Mouse (Mus musculus) thymus, adult 2 months (tissue): Measurements from ENCODE around the gene Mfsd5. TPM values are rescaled to one million over a fixed set of nuclear protein-coding genes. Genes with fewer than 3 reads are reported as not detected.

Experiments
- DNase-seq: peaks from one replicate; pipeline ENCODE4 v3.0.0; 2021
- H3K27ac ChIP-seq: fragments of 200-500 bp; 2 replicates; pipeline ENCODE4 v1.5.1; 2012; ENCODE audit warnings: low read length, control low read depth; ENCODE audit not compliant: control insufficient read depth, insufficient read depth
- H3K27me3 ChIP-seq: fragments of 200-500 bp; 2 replicates; pipeline ENCODE4 v1.6.1; 2012; ENCODE audit warnings: mild to moderate bottlenecking, low read length, moderate library complexity, mixed read lengths; ENCODE audit not compliant: control insufficient read depth, insufficient read depth
- H3K36me3 ChIP-seq: fragments of 200-500 bp; 2 replicates; pipeline ENCODE4 v1.6.1; 2012; ENCODE audit warnings: mild to moderate bottlenecking, low read length, moderate library complexity; ENCODE audit not compliant: control insufficient read depth, insufficient read depth
- H3K4me1 ChIP-seq: fragments of 200-500 bp; replicated peaks from 2 replicates; pipeline ENCODE4 v1.6.1; 2012; ENCODE audit warnings: low read length; ENCODE audit not compliant: control insufficient read depth, insufficient read depth
- H3K4me3 ChIP-seq: fragments of 200-500 bp; 2 replicates; pipeline ENCODE4 v1.5.1; 2012; ENCODE audit warnings: mild to moderate bottlenecking, low read length, control low read depth, moderate library complexity; ENCODE audit not compliant: control insufficient read depth, insufficient read depth
- CTCF ChIP-seq: fragments of 200-500 bp; IDR thresholded peaks from 2 replicates; pipeline ENCODE4 v1.5.1; 2012; ENCODE audit warnings: mild to moderate bottlenecking, control low read depth, low read length, moderate library complexity, borderline replicate concordance; ENCODE audit not compliant: control insufficient read depth, poor library complexity, insufficient read depth; ENCODE audit errors: extremely low read depth
- POLR2A ChIP-seq: fragments of 200-500 bp; IDR thresholded peaks from 2 replicates; pipeline ENCODE4 v1.6.1; 2012; ENCODE audit warnings: mild to moderate bottlenecking, low read length, control low read depth, moderate library complexity; ENCODE audit not compliant: control insufficient read depth, poor library complexity, insufficient read depth; ENCODE audit errors: extremely low read depth
- WGBS: fragments of 180-500 bp; shearing (Covaris S2); methylation state at CpG from one replicate; pipeline ENCODE4 v1.1.7; 2018; 5-methylcytosine and 5-hydroxymethylcytosine counted together
- polyA plus RNA-seq: library from polyadenylated mRNA; depleted of rRNA; stranded (reverse); fragments of >200 nt; gene quantifications from 2 replicates; pipeline ENCODE4 v1.2.3, GENCODE M21; 2012

Gene Mfsd5
- polyA plus RNA-seq, 1 experiment = 92.5 TPM

DNA sequence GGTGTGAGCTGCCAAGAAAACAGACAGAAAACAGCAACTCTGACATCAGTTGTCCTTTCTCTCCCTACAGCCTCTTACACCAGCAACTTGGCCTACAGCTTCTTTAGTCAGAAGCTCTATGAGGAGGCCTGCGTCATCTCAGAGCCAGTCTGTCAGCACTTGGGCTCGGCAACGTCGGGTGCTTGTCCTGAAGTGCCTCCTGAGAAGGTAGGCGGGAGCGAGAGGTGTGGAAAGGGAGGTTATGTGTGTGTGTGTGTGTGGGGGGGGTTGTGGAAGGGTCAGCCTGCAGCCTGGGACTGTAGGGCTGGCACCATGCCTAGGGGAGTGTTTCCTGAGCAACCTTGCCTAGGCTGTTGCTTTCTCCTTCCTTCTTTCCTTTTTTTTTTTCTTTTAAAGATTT is 23.3 kb downstream of the Mfsd5 start:
- WGBS = 95% methylated on average over 6 of the region's 6 CpGs
- Histone ChIP-seq H3K4me1 (no peaks in the 10 kb centered on the region), H3K27ac (no peak overlapping the region), H3K4me3 (no peak overlapping the region), H3K36me3 (peaks cover 24% of the 10 kb centered on the region), H3K27me3 (no peaks in the 10 kb centered on the region)
- TF ChIP-seq CTCF (no peak), POLR2A (no peak)
- no peak for DNase-seq

DNA sequence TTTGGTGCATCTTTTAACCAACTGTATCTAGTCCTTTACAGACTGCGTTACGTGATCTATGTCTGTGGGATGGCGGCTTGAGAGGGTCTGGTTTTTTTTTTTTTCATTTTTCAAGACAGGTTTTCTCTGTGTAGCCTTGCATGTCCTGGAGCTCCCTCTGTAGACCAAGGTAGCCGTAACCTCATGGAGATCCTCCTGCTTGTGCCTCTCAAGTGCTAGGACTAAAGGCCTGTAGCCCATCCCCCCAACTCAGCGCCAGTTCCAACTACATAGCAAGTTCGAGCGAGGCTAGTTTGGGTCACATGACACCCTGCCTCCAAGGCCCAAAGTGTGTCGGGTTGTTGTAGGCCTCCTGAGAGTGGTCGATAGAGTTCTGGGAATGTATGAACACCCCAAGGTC is 29.5 kb downstream of the Mfsd5 start:
- Histone ChIP-seq H3K27ac (no peak overlapping the region), H3K4me3 (no peak overlapping the region), H3K36me3 (peaks cover 53% of the 10 kb centered on the region), H3K27me3 (no peaks in the 10 kb centered on the region), H3K4me1 (0 out of 2 replicates have a peak, but pooled peaks cover 2% of the 10 kb centered on the region)
- TF ChIP-seq POLR2A = no peak
- TF ChIP-seq CTCF = no peak
- 97% methylated on average over 9 of the region's 9 CpGs for WGBS
- no peak for DNase-seq

DNA sequence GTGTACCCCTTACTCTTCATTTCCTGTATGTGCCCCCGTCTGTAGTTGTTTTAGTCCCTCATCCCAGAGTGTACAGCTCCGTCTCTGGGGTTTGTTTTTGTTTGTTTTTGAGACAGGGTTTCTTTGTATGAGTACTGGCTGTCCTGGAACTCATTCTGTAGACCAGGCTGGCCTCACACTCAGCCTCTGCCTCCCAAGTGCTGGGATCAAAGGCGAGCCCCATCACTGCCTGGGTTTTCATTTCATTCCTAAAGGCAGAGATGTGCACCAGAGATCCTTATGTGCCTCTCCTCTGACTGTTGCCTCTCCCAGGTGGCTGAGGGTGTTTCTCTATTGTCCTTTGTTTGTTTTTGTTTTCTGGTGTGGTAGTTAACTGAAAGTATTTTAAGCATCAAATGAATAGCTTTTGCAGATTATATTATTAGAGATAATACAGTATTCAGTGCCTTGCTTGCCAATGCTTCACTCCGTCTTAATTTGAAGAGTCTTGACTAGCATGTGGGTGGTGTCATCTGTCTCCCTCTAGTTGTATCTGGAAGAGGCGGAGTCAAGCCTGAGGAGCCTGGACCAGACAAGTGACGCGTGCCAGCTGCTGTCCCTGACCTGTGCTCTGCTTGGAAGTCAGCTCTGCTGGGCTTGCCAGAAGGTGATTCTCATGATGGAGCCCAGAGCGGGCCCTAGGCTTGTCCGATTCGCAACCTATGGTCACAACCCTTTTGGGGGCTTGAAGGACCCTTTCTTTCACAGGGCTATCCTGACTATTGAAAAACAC is 31.0 kb downstream of the Mfsd5 start:
- Histone ChIP-seq H3K27me3 (no peaks in the 10 kb centered on the region), H3K27ac (no peak overlapping the region), H3K4me3 (no peak overlapping the region), H3K36me3 (peaks cover 48% of the 10 kb centered on the region), H3K4me1 (0 out of 2 replicates have a peak, but pooled peaks cover 2% of the 10 kb centered on the region)
- DNase-seq = no peak
- no peak for TF ChIP-seq POLR2A
- TF ChIP-seq CTCF = no peak
- WGBS = 94% methylated on average over 10 of the region's 10 CpGs

- H3K36me3 ChIP-seq = peaks cover 35% of the 10 kb centered on the region
- H3K4me1 ChIP-seq = 0 out of 2 replicates have a peak, but pooled peaks cover 2% of the 10 kb centered on the region
- H3K27me3 ChIP-seq = no peaks in the 10 kb centered on the region
- no peak overlapping the region for H3K27ac ChIP-seq
- no peak for TF ChIP-seq CTCF
- no peak for TF ChIP-seq POLR2A
- H3K4me3 ChIP-seq = no peak overlapping the region
- DNase-seq = no peak
Measured at GRCm38 (mm10) chr15:102311489-102311888, 32.2 kb downstream of the Mfsd5 start.

GRCm38 (mm10) chr15:102315292-102315691 is 36.0 kb downstream of the Mfsd5 start:
- Histone ChIP-seq H3K4me1 (0 out of 2 replicates have a peak, but pooled peaks cover 2% of the 10 kb centered on the region), H3K27me3 (no peaks in the 10 kb centered on the region), H3K27ac (no peak overlapping the region), H3K36me3 (peaks cover 21% of the 10 kb centered on the region), H3K4me3 (no peak overlapping the region)
- WGBS = 91% methylated on average over 8 of the region's 8 CpGs
- DNase-seq = no peak
- TF ChIP-seq POLR2A (no peak), CTCF (no peak)

GRCm38 (mm10) chr15:102316263-102316662 is 37.0 kb downstream of the Mfsd5 start:
- TF ChIP-seq POLR2A = no peak
- TF ChIP-seq CTCF = peak; percentile 45; the same call in 1 of the 2 replicates
- H3K4me1 ChIP-seq = no peaks in the 10 kb centered on the region
- peak; percentile 67 for DNase-seq
- WGBS = 88% methylated on average over 6 of the region's 6 CpGs
- peaks cover 21% of the 10 kb centered on the region for H3K36me3 ChIP-seq
- no peaks in the 10 kb centered on the region for H3K27me3 ChIP-seq
- no peak overlapping the region for H3K4me3 ChIP-seq
- no peak overlapping the region for H3K27ac ChIP-seq
